Mouse (Mus musculus) lung, adult 18-20 months (tissue): ENCODE results near the gene Mpi.

Source experiments
- DNase-seq, 2 experiments: peaks; one replicate each; pipeline ENCODE4 v3.0.0; 2022; ENCODE audit warnings: mixed read lengths in 2 of 2

Mpi gene

GRCm38 (mm10) chr9:57552139-57552887, at the start of gene Mpi:
TSS of gene Mpi (minus strand) at chr9:57552763.
- peak; percentile 67 to 71 for DNase-seq

GRCm38 (mm10) chr9:57602098-57602497, 49.5 kb upstream of the Mpi start:
- DNase-seq = no peak

GRCm38 (mm10) chr9:57601353-57601706, 48.8 kb upstream of the Mpi start:
- no peak for DNase-seq

- DNase-seq = no peak
Observed at GRCm38 (mm10) chr9:57600620-57601352, 48.2 kb upstream of the Mpi start.

GRCm38 (mm10) chr9:57598851-57599563, 46.4 kb upstream of the Mpi start:
- no peak for DNase-seq

- DNase-seq = no peak
Observed at GRCm38 (mm10) chr9:57597929-57598382, 45.4 kb upstream of the Mpi start.

GRCm38 (mm10) chr9:57597265-57597664, 44.7 kb upstream of the Mpi start:
- DNase-seq = no peak

- DNase-seq = no peak
Observed at GRCm38 (mm10) chr9:57594174-57594509, 41.6 kb upstream of the Mpi start.

GRCm38 (mm10) chr9:57593454-57594173, 41.1 kb upstream of the Mpi start:
- no peak for DNase-seq

GRCm38 (mm10) chr9:57590726-57591125, 38.2 kb upstream of the Mpi start:
- DNase-seq = no peak

GRCm38 (mm10) chr9:57589224-57590126, 36.9 kb upstream of the Mpi start, which contains the start of gene Ulk3:
TSS of gene Ulk3 (plus strand) at chr9:57589452.
- peak; percentile 87 to 90 for DNase-seq

GRCm38 (mm10) chr9:57584991-57585390, 32.4 kb upstream of the Mpi start:
- DNase-seq = no peak

GRCm38 (mm10) chr9:57577144-57577849, 24.7 kb upstream of the Mpi start:
- DNase-seq = peak; percentile 25 to 36

GRCm38 (mm10) chr9:57575577-57575976, 23.0 kb upstream of the Mpi start:
- no peak for DNase-seq

GRCm38 (mm10) chr9:57574397-57574796, 21.8 kb upstream of the Mpi start:
- DNase-seq = no peak

- no peak for DNase-seq
Observed at GRCm38 (mm10) chr9:57568500-57568899, 15.9 kb upstream of the Mpi start.

- DNase-seq = no peak
Observed at GRCm38 (mm10) chr9:57566846-57567245, 14.3 kb upstream of the Mpi start.

GRCm38 (mm10) chr9:57565741-57566221, 13.2 kb upstream of the Mpi start:
- DNase-seq = peak; percentile 49 to 56

- no peak for DNase-seq
Observed at GRCm38 (mm10) chr9:57564609-57565008, 12.0 kb upstream of the Mpi start.

- DNase-seq = peak; percentile 48 to 68
Observed at GRCm38 (mm10) chr9:57562896-57563372, 10.4 kb upstream of the Mpi start.

GRCm38 (mm10) chr9:57561711-57562099, 9.1 kb upstream of the Mpi start:
- peak in 1 of 2 experiments; percentile 23 for DNase-seq
